Mouse (Mus musculus) liver, postnatal 0 days (tissue): ENCODE measurements around the gene Top2a. TPM values are rescaled to one million over a fixed set of nuclear protein-coding genes. Genes with fewer than 3 reads are reported as not detected.

Source experiments
- ATAC-seq: fragments of 200-750 bp; cut with Nextera tagmentation; 2 replicates; pipeline ENCODE4 v1.8.0; 2017; ENCODE audit warnings: mild to moderate bottlenecking, moderate library complexity
- DNase-seq: peaks from one replicate; pipeline ENCODE4 v3.0.0-alpha.2; 2016
- H3K27ac ChIP-seq: fragments of 300-500 bp; sonication (generic); 2 replicates; pipeline ENCODE4 v1.5.1; 2014; ENCODE audit warnings: antibody characterized with exemption, moderate library complexity, mild to moderate bottlenecking, low read depth
- H3K27me3 ChIP-seq: fragments of 300-500 bp; sonication (generic); 2 replicates; pipeline ENCODE4 v1.6.1; 2014; ENCODE audit warnings: low read length, control low read depth, mixed read lengths; ENCODE audit not compliant: insufficient read depth
- H3K36me3 ChIP-seq: fragments of 300-500 bp; sonication (generic); replicated peaks from 2 replicates; pipeline ENCODE4 v1.6.1; 2014; ENCODE audit warnings: mild to moderate bottlenecking, control low read depth, low read length, moderate library complexity, mixed read lengths; ENCODE audit not compliant: insufficient read depth
- H3K4me1 ChIP-seq: fragments of 300-500 bp; sonication (generic); 2 replicates; pipeline ENCODE4 v1.6.1; 2014; ENCODE audit warnings: antibody characterized with exemption, mild to moderate bottlenecking, control low read depth; ENCODE audit not compliant: insufficient read depth
- H3K4me2 ChIP-seq: fragments of 300-500 bp; sonication (generic); 2 replicates; pipeline ENCODE4 v1.6.1; 2014; ENCODE audit warnings: low read depth, mild to moderate bottlenecking, low read length, moderate library complexity, mixed read lengths
- H3K4me3 ChIP-seq: fragments of 300-500 bp; sonication (generic); 2 replicates; pipeline ENCODE4 v1.5.1; 2014; ENCODE audit warnings: low read depth, low read length
- H3K9ac ChIP-seq: fragments of 300-500 bp; sonication (generic); replicated peaks from 2 replicates; pipeline ENCODE4 v1.6.1; 2014; ENCODE audit warnings: mild to moderate bottlenecking, moderate library complexity
- H3K9me3 ChIP-seq: fragments of 300-500 bp; sonication (generic); 2 replicates; pipeline ENCODE4 v1.6.1; 2016; ENCODE audit warnings: mild to moderate bottlenecking, control low read depth, low read length, mixed read lengths
- CTCF ChIP-seq: sonication (generic); IDR thresholded peaks from 2 replicates; pipeline ENCODE4 v1.5.1; 2016; ENCODE audit warnings: antibody characterized with exemption, low read depth
- EP300 ChIP-seq: IDR thresholded peaks from 2 replicates; pipeline ENCODE4 v1.6.1; 2016; ENCODE audit warnings: antibody characterized with exemption, low read depth, mild to moderate bottlenecking
- WGBS: fragments of 180-500 bp; shearing (Covaris S2); extraction: QIAGEN DNeasy Blood & Tissue Kit; methylation state at CpG from one replicate; pipeline ENCODE4 v1.1.7; 2014; ENCODE audit not compliant: insufficient replicate concordance; 5-methylcytosine and 5-hydroxymethylcytosine counted together
- polyA plus RNA-seq: library from polyadenylated mRNA; unstranded; fragments of >200 nt; fragmentation: Nextera tagmentation; extraction: Ambion mirVana; gene quantifications from 2 replicates; pipeline ENCODE4 v1.2.1, GENCODE M21; 2015

The Top2a gene
- polyA plus RNA-seq, 1 experiment from 2014 or later = 90.2 TPM

GRCm38 (mm10) chr11:98945605-98945977 lies 78.4 kb downstream of the Top2a start:
- Histone ChIP-seq H3K36me3 (no peaks in the 10 kb centered on the region), H3K27me3 (no peaks in the 10 kb centered on the region), H3K4me2 (peak overlapping the region; percentile 83), H3K4me3 (no peak overlapping the region), H3K27ac (peak overlapping the region; percentile 77), H3K9ac (no peak overlapping the region), H3K9me3 (no peaks in the 10 kb centered on the region), H3K4me1 (peaks cover 88% of the 10 kb centered on the region)
- TF ChIP-seq EP300 (no peak), CTCF (no peak)
- ATAC-seq (peak; percentile 46), DNase-seq (peak; percentile 81)
- WGBS = 46% methylated on average over 3 of the region's 3 CpGs

GRCm38 (mm10) chr11:98944897-98945604 lies 78.9 kb downstream of the Top2a start:
- Histone ChIP-seq H3K27ac (peak overlapping the region; percentile 77), H3K27me3 (no peaks in the 10 kb centered on the region), H3K9ac (0 out of 2 replicates have a peak overlapping the region, but pooled peaks have one; percentile 18), H3K4me2 (peak overlapping the region; percentile 83), H3K4me3 (no peak overlapping the region), H3K36me3 (no peaks in the 10 kb centered on the region), H3K9me3 (no peaks in the 10 kb centered on the region), H3K4me1 (peaks cover 88% of the 10 kb centered on the region)
- no peak for ATAC-seq
- TF ChIP-seq EP300 (no peak), CTCF (no peak)
- no peak for DNase-seq
- 44% methylated on average over 11 of the region's 11 CpGs for WGBS

- Histone ChIP-seq H3K9me3 (no peaks in the 10 kb centered on the region), H3K4me2 (peak overlapping the region; percentile 83), H3K4me1 (peaks cover 88% of the 10 kb centered on the region), H3K36me3 (no peaks in the 10 kb centered on the region), H3K27ac (peak overlapping the region; percentile 77), H3K27me3 (peaks cover 1% of the 10 kb centered on the region; the same call in 1 of the 2 replicates), H3K9ac (peak overlapping the region; percentile 44), H3K4me3 (no peak overlapping the region)
- DNase-seq (no peak), ATAC-seq (no peak)
- no peak for TF ChIP-seq EP300
- no peak for TF ChIP-seq CTCF
- WGBS = 25% methylated on average over 14 of the region's 14 CpGs
These were observed 80.1 kb downstream of the Top2a start for GRCm38 (mm10) chr11:98943741-98944461.

Other genes with a start within 250 kb of the Top2a start
- 2.0 and 4.2 TPM in 2 replicates for gene Nr1d1, start 248.9 kb downstream of the Top2a start, polyA plus RNA-seq
- 5.4 and 6.5 TPM in 2 replicates for gene Msl1, start 228.7 kb downstream of the Top2a start, polyA plus RNA-seq
- gene Casc3, start 219.3 kb downstream of the Top2a start, polyA plus RNA-seq = 6.7 and 7.0 TPM in 2 replicates
- gene Rapgefl1, start 187.4 kb downstream of the Top2a start, polyA plus RNA-seq = 0.11 and 0.21 TPM in 2 replicates
- 1.2 TPM in 2 replicates for gene Wipf2, start 160.6 kb downstream of the Top2a start, polyA plus RNA-seq
- 19.1 and 22.3 TPM in 2 replicates for gene Cdc6, start 116.4 kb downstream of the Top2a start, polyA plus RNA-seq
- gene Rara, start 96.4 kb downstream of the Top2a start, polyA plus RNA-seq = 5.4 and 5.6 TPM in 2 replicates
- gene Gjd3, start 41.2 kb downstream of the Top2a start, polyA plus RNA-seq = not detected in 2 replicates
- gene Igfbp4, start 17.1 kb upstream of the Top2a start, polyA plus RNA-seq = 665 and 672 TPM in 2 replicates
- gene Tns4, start 65.1 kb upstream of the Top2a start, polyA plus RNA-seq = 0.25 and 0.31 TPM in 2 replicates
- gene Ccr7, start 130.9 kb upstream of the Top2a start, polyA plus RNA-seq = 1.5 and 1.6 TPM in 2 replicates
- gene Smarce1, start 206.8 kb upstream of the Top2a start, polyA plus RNA-seq = 57.4 and 61.0 TPM in 2 replicates
- gene Krt222, start 219.9 kb upstream of the Top2a start, polyA plus RNA-seq = 0.39 and 0.55 TPM in 2 replicates